Mouse (Mus musculus) CH12.LX (cell line): Measurements from ENCODE around the gene Gng3.

Experiments used
- CHD1 ChIP-seq: IDR thresholded peaks from 2 replicates; pipeline ENCODE4 v1.6.1; 2012; ENCODE audit warnings: low read depth, low read length, improper control_type of control experiment, inconsistent platforms
- CHD2 ChIP-seq: IDR thresholded peaks from 2 replicates; pipeline ENCODE4 v1.6.1; 2011; ENCODE audit warnings: low read length, improper control_type of control experiment
- CTCF ChIP-seq, 2 experiments: IDR thresholded peaks in 1 of 2; conservative IDR thresholded peaks in 1 of 2; 2 replicates each; pipeline ENCODE4 v1.5.1; 2011 to 2012; ENCODE audit warnings: low read depth in 2 of 2, low read length in 2 of 2, improper control_type of control experiment in 1 of 2, inconsistent platforms in 1 of 2, mild to moderate bottlenecking in 1 of 2, moderate library complexity in 1 of 2
- EP300 ChIP-seq: IDR thresholded peaks from 2 replicates; pipeline ENCODE4 v1.6.1; 2011; ENCODE audit warnings: low read length, improper control_type of control experiment
- MAZ ChIP-seq: IDR thresholded peaks from 2 replicates; pipeline ENCODE4 v1.6.1; 2012; ENCODE audit warnings: low read depth, mild to moderate bottlenecking, inconsistent platforms, low read length, improper control_type of control experiment, moderate library complexity
- POLR2A ChIP-seq: IDR thresholded peaks from 2 replicates; pipeline ENCODE4 v1.6.1; 2011; ENCODE audit warnings: low read depth, mild to moderate bottlenecking, improper control_type of control experiment, low read length
- SMC3 ChIP-seq: IDR thresholded peaks from 2 replicates; pipeline ENCODE4 v1.6.1; 2011; ENCODE audit warnings: low read depth, low read length, improper control_type of control experiment
- ZMIZ1 ChIP-seq: IDR thresholded peaks from 2 replicates; pipeline ENCODE4 v1.6.1; 2012; ENCODE audit warnings: low read depth, mild to moderate bottlenecking, inconsistent platforms, low read length, improper control_type of control experiment

- no peak for TF ChIP-seq EP300
- TF ChIP-seq MAZ = no peak
- peak; percentile 78 for TF ChIP-seq POLR2A
- no peak for TF ChIP-seq CTCF (conservative IDR thresholded peaks at IDR 0.05 in 1 of 2, IDR thresholded peaks at IDR 0.05 in 1 of 2; ENCODE audit: low read depth in 2 of 2, low read length in 2 of 2)
- 0 out of 2 replicates have a peak, but pooled peaks have one; percentile 2 for TF ChIP-seq SMC3
- TF ChIP-seq CHD1 = 0 out of 2 replicates have a peak, but pooled peaks have one; percentile 61
- no peak for TF ChIP-seq CHD2
- 0 out of 2 replicates have a peak, but pooled peaks have one; percentile 49 for TF ChIP-seq ZMIZ1
These were observed 1.2 kb upstream of the Gng3 start for GRCm38 (mm10) chr19:8839908-8840791.
